Mouse (Mus musculus): Measurements from ENCODE around the gene Zbp1. TPM values are rescaled to one million over a fixed set of nuclear protein-coding genes. Genes with fewer than 3 reads are reported as not detected.

Zbp1 gene
- polyA plus RNA-seq, 1 experiment = 7.8 TPM

- WGBS = 84% methylated on average over 3 of the region's 3 CpGs
These were observed 1.5 kb downstream of the Zbp1 start for GRCm38 (mm10) chr2:173217246-173217645.

GRCm38 (mm10) chr2:173216840-173217239, 1.9 kb downstream of the Zbp1 start:
- Histone ChIP-seq H3K27me3 (replicated peaks; ENCODE audit: control insufficient read depth, insufficient read depth, low read length) (no peaks in the 10 kb centered on the region), H3K36me3 (ENCODE audit: control insufficient read depth, insufficient read depth, low read length) (no peaks in the 10 kb centered on the region), H3K4me1 (ENCODE audit: control insufficient read depth, insufficient read depth, low read length) (no peaks in the 10 kb centered on the region), H3K4me3 (ENCODE audit: insufficient read depth, low read depth, low read length) (no peak overlapping the region), H3K27ac (ENCODE audit: insufficient read depth, low read depth, low read length) (no peak overlapping the region)
- no peak for DNase-seq
- TF ChIP-seq CTCF (conservative IDR thresholded peaks at IDR 0.05; ENCODE audit: insufficient read depth, insufficient read length, low read depth, low read length) (no peak), POLR2A (IDR thresholded peaks at IDR 0.05; ENCODE audit: low read depth, low read length) (no peak)
- 91% methylated on average over 7 of the region's 7 CpGs for WGBS

More at GRCm38 (mm10) chr2:173217246-173217645, 1.5 kb downstream of the Zbp1 start:
- no peak overlapping the region for H3K27ac ChIP-seq (ENCODE audit: insufficient read depth, low read depth, low read length)
- no peaks in the 10 kb centered on the region for H3K27me3 ChIP-seq (replicated peaks; ENCODE audit: control insufficient read depth, insufficient read depth, low read length)
- no peak for TF ChIP-seq POLR2A (IDR thresholded peaks at IDR 0.05; ENCODE audit: low read depth, low read length)
- no peak for TF ChIP-seq CTCF (conservative IDR thresholded peaks at IDR 0.05; ENCODE audit: insufficient read depth, insufficient read length, low read depth, low read length)
- H3K4me1 ChIP-seq (ENCODE audit: control insufficient read depth, insufficient read depth, low read length) = no peaks in the 10 kb centered on the region
- no peaks in the 10 kb centered on the region for H3K36me3 ChIP-seq (ENCODE audit: control insufficient read depth, insufficient read depth, low read length)
- no peak overlapping the region for H3K4me3 ChIP-seq (ENCODE audit: insufficient read depth, low read depth, low read length)
- DNase-seq = no peak

- Histone ChIP-seq H3K4me3 (ENCODE audit: insufficient read depth, low read depth, low read length) (no peak overlapping the region), H3K27ac (ENCODE audit: insufficient read depth, low read depth, low read length) (no peak overlapping the region), H3K27me3 (replicated peaks; ENCODE audit: control insufficient read depth, insufficient read depth, low read length) (no peaks in the 10 kb centered on the region), H3K4me1 (ENCODE audit: control insufficient read depth, insufficient read depth, low read length) (no peaks in the 10 kb centered on the region), H3K36me3 (ENCODE audit: control insufficient read depth, insufficient read depth, low read length) (no peaks in the 10 kb centered on the region)
- WGBS = 81% methylated on average over 4 of the region's 4 CpGs
- no peak for TF ChIP-seq POLR2A (IDR thresholded peaks at IDR 0.05; ENCODE audit: low read depth, low read length)
- DNase-seq = no peak
These were observed 6.5 kb downstream of the Zbp1 start for GRCm38 (mm10) chr2:173212227-173212626.

GRCm38 (mm10) chr2:173209091-173209815, 9.5 kb downstream of the Zbp1 start:
- no peaks in the 10 kb centered on the region for H3K27me3 ChIP-seq (replicated peaks; ENCODE audit: control insufficient read depth, insufficient read depth, low read length)
- no peak for TF ChIP-seq CTCF (conservative IDR thresholded peaks at IDR 0.05; ENCODE audit: insufficient read depth, insufficient read length, low read depth, low read length)
- TF ChIP-seq POLR2A (IDR thresholded peaks at IDR 0.05; ENCODE audit: low read depth, low read length) = no peak
- 91% methylated on average over 7 of the region's 7 CpGs for WGBS
- H3K36me3 ChIP-seq (ENCODE audit: control insufficient read depth, insufficient read depth, low read length) = no peaks in the 10 kb centered on the region
- DNase-seq = no peak
- H3K4me3 ChIP-seq (ENCODE audit: insufficient read depth, low read depth, low read length) = no peak overlapping the region
- no peaks in the 10 kb centered on the region for H3K4me1 ChIP-seq (ENCODE audit: control insufficient read depth, insufficient read depth, low read length)
- H3K27ac ChIP-seq (ENCODE audit: insufficient read depth, low read depth, low read length) = no peak overlapping the region

GRCm38 (mm10) chr2:173207051-173207450, 11.7 kb downstream of the Zbp1 start:
- no peak for DNase-seq
- 97% methylated on average over 3 of the region's 3 CpGs for WGBS
- no peak for TF ChIP-seq CTCF (conservative IDR thresholded peaks at IDR 0.05; ENCODE audit: insufficient read depth, insufficient read length, low read depth, low read length)
- no peak for TF ChIP-seq POLR2A (IDR thresholded peaks at IDR 0.05; ENCODE audit: low read depth, low read length)

GRCm38 (mm10) chr2:173205563-173206099, 13.1 kb downstream of the Zbp1 start:
- Histone ChIP-seq H3K36me3 (ENCODE audit: control insufficient read depth, insufficient read depth, low read length) (no peaks in the 10 kb centered on the region), H3K4me3 (ENCODE audit: insufficient read depth, low read depth, low read length) (no peak overlapping the region), H3K4me1 (ENCODE audit: control insufficient read depth, insufficient read depth, low read length) (no peaks in the 10 kb centered on the region), H3K27ac (ENCODE audit: insufficient read depth, low read depth, low read length) (no peak overlapping the region), H3K27me3 (replicated peaks; ENCODE audit: control insufficient read depth, insufficient read depth, low read length) (no peaks in the 10 kb centered on the region)
- DNase-seq = no peak
- 94% methylated on average over 14 of the region's 14 CpGs for WGBS
- TF ChIP-seq CTCF (conservative IDR thresholded peaks at IDR 0.05; ENCODE audit: insufficient read depth, insufficient read length, low read depth, low read length) (no peak), POLR2A (IDR thresholded peaks at IDR 0.05; ENCODE audit: low read depth, low read length) (no peak)

More at GRCm38 (mm10) chr2:173207051-173207450, 11.7 kb downstream of the Zbp1 start:
- H3K36me3 ChIP-seq (ENCODE audit: control insufficient read depth, insufficient read depth, low read length) = no peaks in the 10 kb centered on the region
- H3K27ac ChIP-seq (ENCODE audit: insufficient read depth, low read depth, low read length) = no peak overlapping the region
- H3K27me3 ChIP-seq (replicated peaks; ENCODE audit: control insufficient read depth, insufficient read depth, low read length) = no peaks in the 10 kb centered on the region
- H3K4me3 ChIP-seq (ENCODE audit: insufficient read depth, low read depth, low read length) = no peak overlapping the region
- H3K4me1 ChIP-seq (ENCODE audit: control insufficient read depth, insufficient read depth, low read length) = no peaks in the 10 kb centered on the region

GRCm38 (mm10) chr2:173204671-173205070, 14.1 kb downstream of the Zbp1 start:
- Histone ChIP-seq H3K36me3 (ENCODE audit: control insufficient read depth, insufficient read depth, low read length) (no peaks in the 10 kb centered on the region), H3K4me1 (ENCODE audit: control insufficient read depth, insufficient read depth, low read length) (no peaks in the 10 kb centered on the region), H3K27me3 (replicated peaks; ENCODE audit: control insufficient read depth, insufficient read depth, low read length) (no peaks in the 10 kb centered on the region), H3K4me3 (ENCODE audit: insufficient read depth, low read depth, low read length) (no peak overlapping the region), H3K27ac (ENCODE audit: insufficient read depth, low read depth, low read length) (no peak overlapping the region)
- no peak for TF ChIP-seq POLR2A (IDR thresholded peaks at IDR 0.05; ENCODE audit: low read depth, low read length)
- TF ChIP-seq CTCF (conservative IDR thresholded peaks at IDR 0.05; ENCODE audit: insufficient read depth, insufficient read length, low read depth, low read length) = no peak
- DNase-seq = no peak
- WGBS = 77% methylated on average over 4 of the region's 4 CpGs

Data from kidney, adult 2 months (tissue).